Mouse (Mus musculus): Measurements from ENCODE around the gene Haus4. TPM values are rescaled to one million over a fixed set of nuclear protein-coding genes. Genes with fewer than 3 reads are reported as not detected.

Gene Haus4
- 49.0 and 57.0 TPM in 2 replicates for polyA plus RNA-seq (2012; rRNA removed)

DNA sequence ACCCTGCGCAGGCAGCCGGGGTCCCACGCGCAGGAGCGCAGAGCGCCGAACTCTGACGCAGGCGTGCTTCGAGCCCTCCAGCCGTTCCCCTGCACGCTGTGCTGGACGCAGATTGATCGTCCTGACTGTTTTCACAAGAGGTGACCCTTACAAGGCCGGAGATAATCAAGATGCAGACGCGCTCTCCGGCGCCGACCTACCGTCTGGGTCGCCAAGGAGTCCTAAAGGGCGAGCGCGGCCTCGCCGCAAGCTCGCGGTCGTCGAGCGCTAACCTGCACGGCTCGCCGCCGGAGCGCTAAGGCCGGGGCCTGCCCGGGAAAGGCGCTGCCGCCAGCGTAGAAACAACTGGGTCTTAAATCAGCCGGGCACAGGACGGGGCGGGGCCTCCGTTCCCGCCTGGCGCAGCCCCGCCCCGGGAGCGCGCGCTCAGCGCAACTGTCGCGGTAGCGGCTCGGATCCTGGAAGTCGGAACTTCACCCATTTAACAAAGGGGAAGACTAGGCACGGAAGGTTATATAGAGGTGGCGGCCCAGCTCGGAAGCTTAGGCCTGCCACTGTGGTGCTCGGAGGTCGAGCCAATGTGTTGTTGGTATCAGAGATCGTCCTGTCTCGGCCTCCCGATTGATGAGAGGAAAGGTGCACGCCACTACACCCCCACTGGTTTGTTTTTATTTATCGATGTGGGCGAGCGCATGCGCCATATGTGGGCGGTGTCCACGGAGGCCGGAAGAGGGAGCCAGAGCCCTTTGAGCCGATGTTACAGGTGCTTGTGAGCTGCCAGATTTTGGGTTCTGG, at the start of gene Haus4:
Haus4 (minus strand) TSS at position 642 of the 795 bp plus-strand sequence.
- DNase-seq (ENCODE audit: low read depth) = peak; percentile 57

DNA sequence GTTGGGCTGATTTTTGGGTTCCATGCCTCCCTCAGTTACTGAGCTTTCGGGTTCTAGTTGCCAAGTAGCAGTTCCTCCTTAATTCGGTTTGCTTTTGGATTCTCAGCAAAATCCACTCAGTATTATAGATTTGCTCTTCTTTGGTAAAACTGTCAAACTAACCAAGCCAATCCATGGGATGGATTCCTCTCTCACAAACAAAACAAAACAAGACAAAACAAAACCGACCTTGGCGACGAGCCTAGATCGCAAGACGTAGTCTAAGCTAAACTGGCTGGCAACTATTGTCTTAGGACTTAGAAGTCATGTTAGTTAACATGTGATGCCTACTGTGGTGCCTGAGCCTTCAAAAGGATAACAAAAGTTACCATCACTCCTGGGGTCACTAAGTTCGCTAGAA, 49.3 kb upstream of the Haus4 start:
- DNase-seq (ENCODE audit: low read depth) = no peak

DNA sequence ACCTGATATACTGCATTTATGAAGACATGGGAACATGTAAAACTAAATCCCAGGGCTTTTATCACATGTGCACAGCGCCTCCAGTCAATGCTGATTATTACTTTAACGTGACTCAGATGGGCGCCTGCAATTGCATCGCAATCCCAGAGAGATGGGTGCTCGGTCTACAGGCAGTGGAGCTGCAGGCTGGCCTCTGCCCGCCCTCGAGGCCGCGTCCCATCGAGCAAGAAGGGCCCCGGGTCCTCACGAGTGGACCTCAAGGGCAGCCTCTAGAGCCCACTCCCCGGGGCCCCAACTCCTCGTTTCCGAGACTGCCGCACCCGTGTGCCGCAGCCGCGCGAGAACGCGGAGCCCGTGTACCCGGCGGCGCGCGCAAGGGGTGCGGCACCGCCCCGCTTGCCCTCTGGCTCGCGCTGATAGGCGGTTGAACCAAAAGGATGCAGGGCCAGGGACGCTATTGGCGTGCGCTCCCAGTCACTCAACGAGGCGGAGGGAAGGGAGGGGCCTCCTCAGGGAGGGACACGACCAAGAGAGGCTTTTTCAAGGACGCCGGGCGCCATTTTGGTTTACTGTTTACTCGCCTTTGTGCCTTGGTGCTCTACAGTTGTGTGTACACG, 48.7 kb upstream of the Haus4 start:
- peak; percentile 73 for DNase-seq (ENCODE audit: low read depth)

DNA sequence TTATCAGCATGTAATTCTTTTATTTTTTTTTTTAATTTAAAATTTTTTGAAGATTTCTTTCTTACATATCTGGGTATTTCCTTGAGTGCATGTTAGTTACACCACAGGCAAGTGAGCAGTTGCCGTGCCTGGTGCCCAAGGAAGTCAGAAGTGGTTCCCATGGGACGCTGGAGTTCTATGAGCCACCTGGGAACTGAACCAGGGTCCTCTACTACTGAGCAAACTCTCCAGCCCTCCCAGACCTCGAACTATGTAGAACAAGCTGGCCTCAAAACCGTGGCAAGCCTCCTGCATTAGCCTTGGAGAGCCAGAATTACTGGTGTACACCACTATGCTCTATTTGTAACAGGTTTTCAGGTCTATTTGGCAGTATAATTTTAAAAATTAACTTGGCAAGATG, 48.2 kb upstream of the Haus4 start:
- DNase-seq (ENCODE audit: low read depth) = no peak

DNA sequence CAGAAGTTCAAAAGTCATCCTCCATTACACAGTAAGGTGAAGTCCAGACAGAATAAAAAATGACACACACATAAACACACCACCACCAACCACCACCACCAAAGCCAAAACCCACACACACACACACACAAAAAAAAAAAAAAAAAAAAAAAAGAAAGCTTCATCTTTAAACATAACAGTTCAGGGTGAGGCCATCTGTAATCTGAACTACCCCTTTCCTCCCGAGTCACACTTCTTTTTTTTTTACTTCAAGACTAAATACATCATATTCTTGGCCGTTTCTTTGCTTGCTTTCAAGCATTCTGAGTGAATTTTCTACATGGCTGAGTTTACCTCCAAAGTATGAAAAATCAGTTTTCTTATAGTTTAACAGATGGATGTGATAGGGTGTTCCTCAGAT, 47.2 kb upstream of the Haus4 start:
- DNase-seq (ENCODE audit: low read depth) = no peak

DNA sequence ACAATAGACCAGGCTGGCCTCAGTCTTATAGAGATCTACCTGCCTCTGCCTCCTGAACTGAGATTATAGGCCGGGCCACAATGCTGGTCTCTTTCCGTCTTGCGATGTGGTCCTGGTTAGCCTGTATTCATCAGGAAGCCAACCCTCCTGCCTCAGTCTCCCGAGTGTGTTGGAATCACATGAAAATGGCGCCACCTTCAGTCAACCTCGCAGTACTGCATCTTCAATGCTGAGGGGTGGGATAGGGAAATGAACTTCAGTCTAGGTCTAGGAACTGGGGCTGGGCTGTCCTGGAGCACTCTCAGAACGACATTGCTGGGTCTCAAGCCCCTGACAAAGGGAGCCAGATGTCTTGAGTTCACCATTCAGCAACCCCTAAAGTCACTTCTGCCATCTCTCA, 42.7 kb upstream of the Haus4 start:
- no peak for DNase-seq (ENCODE audit: low read depth)

DNA sequence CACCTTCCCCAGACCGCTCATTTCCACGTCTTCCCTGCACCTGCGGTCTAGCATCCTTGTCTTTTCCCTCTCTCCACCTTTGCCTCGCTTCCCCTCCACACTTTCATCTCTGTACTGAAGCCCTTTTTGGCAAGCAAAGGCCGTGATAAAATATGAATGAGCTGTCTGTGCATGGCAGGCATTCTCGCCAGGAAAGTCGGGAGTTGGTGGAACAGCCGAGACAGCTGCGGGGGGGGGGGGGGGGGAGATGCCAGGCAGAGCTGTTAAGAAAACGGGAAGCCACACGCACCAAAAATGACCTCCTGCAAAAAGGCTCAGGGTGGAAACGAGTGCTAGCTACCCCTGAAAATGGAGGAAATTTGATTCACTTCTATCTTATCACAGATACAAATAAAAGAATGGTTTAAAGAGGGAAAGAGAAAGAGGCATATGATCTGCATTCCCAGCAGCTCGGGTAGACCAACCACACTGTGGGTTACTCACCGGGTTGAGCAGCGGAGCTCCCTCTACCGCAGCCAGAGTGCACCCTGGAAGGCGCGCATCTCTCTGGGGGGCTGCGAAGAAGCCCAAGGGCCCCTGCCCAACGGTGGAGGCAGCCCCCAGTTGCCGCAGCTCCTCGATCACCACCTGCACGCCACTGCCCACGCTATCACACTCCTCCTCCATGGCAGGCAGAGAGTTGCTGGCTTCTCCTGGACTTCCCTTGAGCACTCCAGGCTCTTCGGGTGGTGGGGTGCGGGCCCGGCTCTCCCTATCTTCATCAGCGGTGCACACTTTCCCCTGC, 40.4 kb upstream of the Haus4 start:
- DNase-seq (ENCODE audit: low read depth) = no peak

DNA sequence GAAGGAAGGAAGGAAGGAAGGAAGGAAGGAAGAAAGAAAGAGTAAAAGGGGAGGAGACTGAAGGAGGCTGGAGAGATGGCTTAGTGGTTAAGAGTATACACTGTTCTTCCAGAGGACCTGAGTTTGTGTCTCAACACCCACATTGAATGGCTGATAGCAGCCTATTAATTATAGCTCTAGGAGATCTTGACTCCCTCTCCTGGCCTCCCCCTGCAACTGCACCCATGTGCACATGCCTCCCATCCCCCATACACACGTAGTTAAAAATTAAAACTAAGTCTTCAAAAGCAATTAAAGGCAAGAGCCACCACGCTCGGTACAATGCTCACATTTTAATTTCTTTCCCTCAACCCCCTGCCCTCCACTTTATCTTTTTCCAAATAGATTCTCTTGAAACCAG, 39.6 kb upstream of the Haus4 start:
- no peak for DNase-seq (ENCODE audit: low read depth)

DNA sequence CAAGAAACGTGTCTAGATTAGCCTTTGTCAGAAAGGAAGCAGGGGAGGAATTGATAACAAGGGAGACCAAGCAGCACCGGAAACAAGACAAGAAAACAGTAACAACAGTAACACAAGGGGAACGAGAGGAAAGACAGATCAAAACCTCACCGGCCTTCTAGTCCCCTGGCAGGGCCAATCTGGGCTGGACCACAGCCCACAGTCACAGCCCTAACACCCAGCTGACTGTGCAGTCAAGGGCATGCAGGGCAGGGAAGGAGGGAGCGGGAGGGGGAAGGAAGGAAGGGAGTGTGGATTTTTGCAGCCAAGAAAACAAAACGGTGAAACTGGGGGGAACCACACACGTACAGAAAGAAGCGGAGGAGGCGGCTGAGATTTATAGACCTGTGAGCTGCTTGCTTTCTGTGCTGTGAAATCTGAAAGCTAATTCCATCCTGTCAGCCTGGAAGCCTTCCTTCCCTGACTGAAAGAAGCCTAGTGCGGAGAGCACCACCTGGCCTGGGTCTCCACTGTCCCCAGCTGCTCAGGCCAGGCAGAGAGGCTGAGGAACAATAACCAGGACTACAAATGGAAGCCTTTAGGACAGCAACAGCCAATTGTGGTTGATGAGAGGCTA, 38.0 kb upstream of the Haus4 start:
- DNase-seq (ENCODE audit: low read depth) = no peak

DNA sequence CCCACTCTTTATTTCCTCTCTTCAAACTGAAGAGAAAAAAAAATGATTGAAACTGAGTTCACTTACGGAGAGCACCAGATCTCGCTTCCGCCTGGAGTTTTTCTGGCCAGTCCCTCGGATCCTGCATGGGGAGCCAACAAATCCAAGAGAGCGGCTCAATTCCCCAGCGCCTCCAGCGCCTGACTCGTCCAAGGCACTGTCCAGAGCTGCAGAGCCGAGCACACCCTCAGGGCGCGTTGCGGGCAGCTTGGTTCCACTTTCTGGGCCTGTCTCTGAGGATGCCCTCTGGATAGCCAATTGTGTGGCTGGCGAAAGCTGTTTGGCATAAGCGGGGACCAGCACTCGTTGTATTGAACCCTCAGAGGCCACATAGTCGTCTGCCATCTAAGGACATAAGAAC, 36.6 kb upstream of the Haus4 start:
- no peak for DNase-seq (ENCODE audit: low read depth)

DNA sequence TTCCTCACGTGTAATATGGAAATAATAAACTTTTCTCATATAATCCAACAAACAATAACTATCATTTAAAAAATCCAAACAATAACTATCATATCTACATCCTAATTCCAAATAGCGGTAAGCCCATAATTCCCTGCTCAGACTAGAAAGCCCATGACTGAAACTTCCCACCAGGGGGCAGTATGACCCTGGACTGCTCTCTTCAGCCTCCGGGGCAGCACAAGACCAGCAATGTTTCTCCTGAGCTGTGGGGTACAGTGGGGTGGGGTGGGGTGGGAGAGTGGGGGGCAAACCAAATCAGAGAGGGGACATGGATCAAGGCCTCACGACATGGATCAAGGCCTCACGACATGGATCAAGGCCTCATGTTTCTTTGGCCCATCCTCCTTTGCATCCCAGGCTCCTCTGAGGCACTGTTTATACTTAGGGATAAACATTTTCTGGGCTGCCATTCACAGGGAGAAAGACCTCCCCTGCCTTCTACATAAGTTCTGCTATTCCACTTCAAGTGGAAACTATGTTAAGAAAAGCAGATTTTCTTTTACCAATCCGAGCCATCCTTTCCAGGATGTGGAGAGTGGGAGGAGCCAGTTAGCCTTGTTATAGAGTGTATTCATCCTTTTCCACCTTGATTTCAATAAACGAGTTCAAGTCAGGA, 29.4 kb upstream of the Haus4 start:
- DNase-seq (ENCODE audit: low read depth) = no peak

DNA sequence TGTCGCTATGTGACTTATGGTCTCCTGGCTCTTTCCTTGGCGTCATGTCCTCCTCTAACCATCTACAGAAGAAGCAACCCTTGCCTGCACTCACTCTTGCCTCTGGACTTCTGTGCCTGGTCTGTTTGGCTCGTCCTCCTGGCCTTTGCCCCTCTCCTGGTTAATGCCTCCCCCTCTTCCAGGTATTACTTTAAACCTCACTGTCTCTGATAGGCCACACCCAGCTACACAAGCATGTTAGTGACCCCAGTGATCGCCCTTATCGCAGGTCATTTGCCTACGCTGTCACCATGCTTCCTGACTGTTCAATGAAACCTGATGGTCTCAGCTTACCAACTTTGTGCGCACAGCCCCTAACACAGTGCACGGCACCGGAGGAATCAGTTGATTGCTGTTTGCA, 28.1 kb upstream of the Haus4 start:
- DNase-seq (ENCODE audit: low read depth) = no peak

DNA sequence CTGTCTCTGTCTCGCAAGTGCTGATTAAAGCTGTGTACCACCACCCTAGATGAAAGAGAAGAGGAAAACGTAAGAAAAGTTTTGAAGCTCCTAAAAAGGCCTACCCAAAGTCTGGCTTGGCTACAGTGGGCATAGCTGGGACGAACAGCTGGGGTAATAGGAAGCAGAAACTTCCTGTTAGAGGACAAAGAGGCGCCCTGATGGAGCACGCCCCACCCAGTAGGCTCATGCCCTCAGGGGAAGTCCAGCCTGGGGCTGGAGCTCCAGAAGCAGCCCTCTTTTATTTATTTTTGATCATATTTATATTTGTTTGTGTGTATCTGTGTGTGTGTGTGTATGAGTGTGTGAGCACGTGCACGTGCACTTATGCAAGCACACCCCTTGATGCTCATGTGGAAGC, 25.2 kb upstream of the Haus4 start:
- no peak for DNase-seq (ENCODE audit: low read depth)

DNA sequence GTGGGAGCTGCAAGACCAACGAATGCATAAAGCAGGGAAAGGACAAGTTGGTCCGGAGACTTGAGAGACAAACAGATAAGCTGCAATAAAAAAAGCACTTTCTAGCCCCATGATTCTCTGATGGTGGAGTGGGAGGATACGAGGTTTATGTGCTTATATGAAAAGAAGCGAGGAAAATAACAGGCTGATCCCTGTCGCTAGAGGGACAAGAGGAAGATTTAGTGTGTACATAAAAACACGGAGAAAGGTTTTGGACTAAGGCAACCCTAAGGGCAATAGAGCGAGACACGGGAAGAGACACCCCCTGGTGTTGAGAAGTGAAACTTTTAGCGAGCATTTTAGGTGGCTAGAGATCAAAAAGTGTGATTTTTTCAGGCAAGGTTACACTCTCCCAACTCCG, 23.6 kb upstream of the Haus4 start:
- DNase-seq (ENCODE audit: low read depth) = no peak

DNA sequence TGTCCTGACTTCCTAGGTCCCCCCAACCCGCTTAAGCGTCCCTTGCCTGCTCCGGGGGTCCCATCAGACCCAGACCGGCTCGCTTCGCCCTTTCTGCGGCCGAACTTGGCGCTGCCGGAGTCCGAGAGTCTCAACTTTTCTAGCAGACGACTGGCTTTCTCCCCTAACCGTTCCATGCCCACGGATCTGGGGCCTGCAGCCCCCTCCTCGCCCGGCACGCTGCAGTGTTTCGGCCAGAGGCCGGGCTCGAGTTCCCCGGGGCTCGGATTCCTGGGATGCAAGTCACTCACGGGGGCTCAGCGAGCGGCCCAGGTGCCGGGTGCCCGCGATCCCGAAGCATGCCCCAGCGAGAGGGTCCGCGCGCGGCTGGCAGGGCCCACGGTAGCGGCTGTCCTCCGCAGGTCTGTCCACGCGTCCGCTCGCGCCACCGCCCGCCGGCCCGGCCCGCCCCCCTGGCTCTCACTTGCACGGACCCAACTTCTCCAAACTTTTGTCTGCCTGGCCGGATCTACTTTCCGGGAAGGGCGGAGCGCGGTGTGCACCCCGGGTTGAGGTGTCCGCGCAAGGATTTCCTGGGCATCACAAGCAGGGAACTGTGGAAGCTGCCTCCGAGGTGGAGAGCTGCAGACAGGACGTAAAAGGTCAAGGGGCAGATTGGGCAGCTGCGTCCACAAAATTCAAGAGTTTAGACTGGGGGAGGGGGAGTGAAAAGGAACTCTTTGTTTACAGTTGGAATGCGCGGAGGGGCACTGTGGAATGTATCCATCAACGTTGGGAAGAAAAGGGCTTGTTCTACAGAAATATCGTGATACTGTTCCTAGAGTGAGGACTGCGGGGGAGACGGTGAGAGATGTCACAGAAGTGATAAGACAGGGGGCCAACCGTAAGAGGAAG, 22.9 kb upstream of the Haus4 start, which contains the start of gene Ajuba:
Ajuba (minus strand) TSS at position 470 of the 894 bp plus-strand sequence.
- peak; percentile 54 for DNase-seq (ENCODE audit: low read depth)

DNA sequence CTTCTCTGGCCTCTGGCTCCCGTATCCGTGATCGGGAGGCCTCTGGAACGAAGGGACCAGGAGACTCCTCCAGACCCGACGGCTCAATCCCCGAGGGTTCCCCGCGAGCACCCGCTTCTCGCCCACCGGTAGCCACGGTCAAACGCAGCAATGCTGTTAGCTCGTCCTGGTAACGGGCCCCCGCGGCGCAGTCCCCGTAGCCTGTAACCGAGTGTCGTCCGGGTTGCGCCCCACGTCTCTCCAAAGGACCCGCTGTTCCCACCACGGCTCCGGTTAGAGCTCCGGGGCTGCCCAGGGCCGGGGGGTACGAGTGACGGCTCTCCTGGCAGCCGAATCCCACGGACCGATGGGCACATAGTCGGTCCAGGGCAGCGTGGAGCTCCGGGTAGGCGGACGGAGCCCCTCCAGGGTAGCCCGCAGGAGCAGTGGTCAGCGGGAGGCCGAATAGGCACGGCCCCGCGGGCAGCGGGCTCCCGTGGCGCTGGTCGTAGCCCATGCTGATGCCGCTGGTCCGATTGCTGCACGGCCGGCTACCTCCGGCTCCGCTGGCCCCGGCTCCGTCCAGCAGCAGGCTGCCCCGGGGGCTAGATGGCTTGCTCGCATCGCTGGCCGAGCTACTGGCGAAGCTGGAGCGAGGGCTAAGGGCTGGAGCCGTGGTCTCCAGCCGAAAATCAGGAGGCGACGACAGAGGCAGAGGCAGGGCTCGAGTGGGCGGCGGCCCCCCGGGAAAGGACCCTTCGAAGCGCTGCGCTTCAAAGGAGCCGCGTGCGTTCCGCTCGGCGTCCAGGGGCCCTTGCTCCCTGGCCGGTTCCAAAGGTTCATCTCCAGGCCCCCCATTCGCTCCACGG, 22.0 kb upstream of the Haus4 start:
- DNase-seq (ENCODE audit: low read depth) = no peak

DNA sequence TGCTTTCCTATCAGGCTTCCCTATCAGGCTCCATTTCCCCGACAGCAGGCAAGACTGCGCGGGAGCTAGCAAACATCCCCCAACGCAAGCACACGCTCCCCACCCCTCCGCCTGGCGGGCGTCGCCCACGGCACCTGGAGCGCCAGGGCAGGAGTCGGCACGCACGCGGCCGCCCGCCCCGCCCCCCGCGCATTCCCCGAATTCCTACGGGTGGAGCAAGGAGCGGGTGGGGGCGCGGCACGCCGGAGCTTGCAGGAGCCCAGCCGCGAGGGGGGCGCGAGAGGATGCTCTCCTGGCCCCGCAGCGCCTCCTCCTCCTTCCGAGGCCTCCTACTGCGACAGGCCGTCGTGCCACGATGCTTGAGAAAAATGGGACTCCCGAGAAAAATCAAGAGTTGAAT, 21.2 kb upstream of the Haus4 start:
- no peak for DNase-seq (ENCODE audit: low read depth)

DNA sequence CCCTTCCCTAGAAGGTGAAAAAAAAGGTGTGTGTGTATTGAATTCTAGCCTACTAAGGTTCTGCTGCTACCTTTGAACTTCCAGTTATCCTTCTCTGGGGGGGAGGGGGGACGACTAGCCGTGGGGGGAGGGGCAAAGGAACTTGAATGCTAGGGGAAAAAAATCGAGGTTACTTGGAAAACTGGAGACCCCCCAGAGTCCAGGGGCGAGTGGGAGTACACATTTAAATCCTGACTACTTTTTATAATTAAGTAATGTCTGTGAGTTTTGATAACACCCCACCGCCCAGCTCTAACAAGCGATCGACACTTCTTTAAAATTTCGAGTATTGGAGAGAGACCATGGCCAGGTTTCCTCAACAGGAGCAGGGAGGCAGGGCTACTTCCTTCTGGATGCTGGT, 20.6 kb upstream of the Haus4 start:
- DNase-seq (ENCODE audit: low read depth) = no peak

DNA sequence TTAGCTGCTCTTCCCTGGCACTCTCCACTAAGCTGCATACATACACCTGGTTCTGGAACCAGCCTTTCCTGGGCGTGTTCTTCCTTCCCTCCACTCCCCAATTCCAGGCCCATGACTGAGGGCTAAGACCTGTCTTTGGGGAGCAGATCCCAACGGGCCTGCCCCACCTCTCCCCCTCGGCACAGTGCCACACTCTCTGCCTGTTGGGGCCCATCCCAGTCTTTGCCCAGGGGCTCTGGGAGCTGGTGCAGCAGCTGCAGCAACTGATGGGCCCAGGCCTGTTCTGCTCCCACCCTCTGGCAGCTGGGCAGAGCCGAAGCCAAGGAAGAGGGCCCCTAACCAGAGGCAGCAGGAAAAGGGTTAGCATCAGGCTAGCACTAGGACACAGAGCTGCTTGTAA, 19.8 kb upstream of the Haus4 start:
- peak; percentile 62 for DNase-seq (ENCODE audit: low read depth)
